Mouse (Mus musculus) kidney, postnatal 25 days (tissue): ENCODE measurements around the gene Fscn2.

Source experiments
- DNase-seq, 2 experiments: peaks; one replicate each; pipeline ENCODE4 v3.0.0; 2021; ENCODE audit warnings: mixed read lengths in 2 of 2

The Fscn2 gene

GRCm38 (mm10) chr11:120346383-120347034 is 14.8 kb upstream of the Fscn2 start:
- peak in 1 of 2 experiments; percentile 37 for DNase-seq

GRCm38 (mm10) chr11:120347301-120347700 is 14.0 kb upstream of the Fscn2 start:
- DNase-seq = peak; percentile 20 to 35

- DNase-seq = peak; percentile 84 to 97
These were observed 13.3 kb upstream of the Fscn2 start, which contains the start of gene Actg1 for GRCm38 (mm10) chr11:120347791-120348683. TSS of gene Actg1 (minus strand) at chr11:120348542.

GRCm38 (mm10) chr11:120348684-120349370 is 12.5 kb upstream of the Fscn2 start:
- DNase-seq = peak; percentile 73 to 89

- peak; percentile 59 to 86 for DNase-seq
These were observed 11.9 kb upstream of the Fscn2 start for GRCm38 (mm10) chr11:120349371-120349985.

- DNase-seq = peak; percentile 91 to 98
These were observed 11.2 kb upstream of the Fscn2 start for GRCm38 (mm10) chr11:120349986-120350702.

- DNase-seq = peak; percentile 59 to 86
These were observed 10.6 kb upstream of the Fscn2 start for GRCm38 (mm10) chr11:120350711-120351110.

- peak; percentile 15 to 69 for DNase-seq
These were observed 9.9 kb upstream of the Fscn2 start for GRCm38 (mm10) chr11:120351250-120352092.

- DNase-seq = peak in 1 of 2 experiments; percentile 41
These were observed 9.3 kb upstream of the Fscn2 start for GRCm38 (mm10) chr11:120352093-120352350.

GRCm38 (mm10) chr11:120352571-120353290 is 8.6 kb upstream of the Fscn2 start:
- DNase-seq = peak; percentile 58 to 79

GRCm38 (mm10) chr11:120353500-120354303 is 7.6 kb upstream of the Fscn2 start:
- peak; percentile 90 to 93 for DNase-seq

- peak in 1 of 2 experiments; percentile 46 for DNase-seq
These were observed 6.7 kb upstream of the Fscn2 start for GRCm38 (mm10) chr11:120354304-120355276.

GRCm38 (mm10) chr11:120355277-120356039 is 5.9 kb upstream of the Fscn2 start:
- DNase-seq = peak in 1 of 2 experiments; percentile 31

GRCm38 (mm10) chr11:120356319-120356840 is 5.0 kb upstream of the Fscn2 start:
- DNase-seq = peak in 1 of 2 experiments; percentile 23

- no peak for DNase-seq
These were observed 4.4 kb upstream of the Fscn2 start for GRCm38 (mm10) chr11:120356900-120357299.

- DNase-seq = peak; percentile 70 to 81
These were observed 3.4 kb upstream of the Fscn2 start for GRCm38 (mm10) chr11:120357791-120358401.

GRCm38 (mm10) chr11:120359391-120359790 is 1.9 kb upstream of the Fscn2 start:
- DNase-seq = no peak
